Mouse (Mus musculus) 3T3-L1 (cell line): ENCODE results near the gene Mphosph9.
"Not testable (repeated sequence)": the region's sequence is repeated elsewhere in the genome, so short reads cannot be mapped to it uniquely, and the experiment has no call there.

Experiments used
- DNase-seq: peaks from one replicate; pipeline ENCODE4 v3.0.0-alpha.2; 2015; ENCODE audit warnings: low read depth, low spot score

The Mphosph9 gene

GRCm38 (mm10) chr5:124327510-124328364, at the start of gene Mphosph9, which contains the start of gene 2810006K23Rik:
Gene Mphosph9 (minus strand): TSS chr5:124327972.
Gene 2810006K23Rik (plus strand): TSS chr5:124328089.
- peak; percentile 99 for DNase-seq

- DNase-seq = peak; percentile 77
Observed at GRCm38 (mm10) chr5:124377149-124377548, 49.4 kb upstream of the Mphosph9 start.

- DNase-seq = peak; percentile 33
Observed at GRCm38 (mm10) chr5:124376401-124376800, 48.6 kb upstream of the Mphosph9 start.

GRCm38 (mm10) chr5:124374298-124374697, 46.5 kb upstream of the Mphosph9 start:
- no peak for DNase-seq

GRCm38 (mm10) chr5:124366721-124367120, 38.9 kb upstream of the Mphosph9 start:
- DNase-seq = no peak

GRCm38 (mm10) chr5:124365754-124366153, 38.0 kb upstream of the Mphosph9 start:
- DNase-seq = no peak

- no peak for DNase-seq
Observed at GRCm38 (mm10) chr5:124364173-124364918, 36.6 kb upstream of the Mphosph9 start.

GRCm38 (mm10) chr5:124362982-124363381, 35.2 kb upstream of the Mphosph9 start, which contains the start of gene Cdk2ap1:
Gene Cdk2ap1 (minus strand): TSS chr5:124363082.
- not testable (repeated sequence) for DNase-seq

GRCm38 (mm10) chr5:124359641-124360040, 31.9 kb upstream of the Mphosph9 start:
- DNase-seq = peak; percentile 53

- no peak for DNase-seq
Observed at GRCm38 (mm10) chr5:124356695-124357094, 28.9 kb upstream of the Mphosph9 start.

GRCm38 (mm10) chr5:124355425-124355959, 27.7 kb upstream of the Mphosph9 start:
- peak; percentile 10 for DNase-seq

GRCm38 (mm10) chr5:124354574-124355424, 27.0 kb upstream of the Mphosph9 start:
- peak; percentile 68 for DNase-seq

- peak; percentile 46 for DNase-seq
Observed at GRCm38 (mm10) chr5:124353726-124354547, 26.2 kb upstream of the Mphosph9 start.

- peak; percentile 57 for DNase-seq
Observed at GRCm38 (mm10) chr5:124353011-124353725, 25.4 kb upstream of the Mphosph9 start.

GRCm38 (mm10) chr5:124352141-124352920, 24.6 kb upstream of the Mphosph9 start:
- peak; percentile 96 for DNase-seq

- no peak for DNase-seq
Observed at GRCm38 (mm10) chr5:124351604-124352003, 23.8 kb upstream of the Mphosph9 start.

GRCm38 (mm10) chr5:124351111-124351560, 23.4 kb upstream of the Mphosph9 start:
- DNase-seq = peak; percentile 90

- DNase-seq = peak; percentile 32
Observed at GRCm38 (mm10) chr5:124350350-124350749, 22.6 kb upstream of the Mphosph9 start.

- DNase-seq = no peak
Observed at GRCm38 (mm10) chr5:124349196-124349595, 21.4 kb upstream of the Mphosph9 start.
